Mouse (Mus musculus): ENCODE measurements around the gene Sirt6.

DNA sequence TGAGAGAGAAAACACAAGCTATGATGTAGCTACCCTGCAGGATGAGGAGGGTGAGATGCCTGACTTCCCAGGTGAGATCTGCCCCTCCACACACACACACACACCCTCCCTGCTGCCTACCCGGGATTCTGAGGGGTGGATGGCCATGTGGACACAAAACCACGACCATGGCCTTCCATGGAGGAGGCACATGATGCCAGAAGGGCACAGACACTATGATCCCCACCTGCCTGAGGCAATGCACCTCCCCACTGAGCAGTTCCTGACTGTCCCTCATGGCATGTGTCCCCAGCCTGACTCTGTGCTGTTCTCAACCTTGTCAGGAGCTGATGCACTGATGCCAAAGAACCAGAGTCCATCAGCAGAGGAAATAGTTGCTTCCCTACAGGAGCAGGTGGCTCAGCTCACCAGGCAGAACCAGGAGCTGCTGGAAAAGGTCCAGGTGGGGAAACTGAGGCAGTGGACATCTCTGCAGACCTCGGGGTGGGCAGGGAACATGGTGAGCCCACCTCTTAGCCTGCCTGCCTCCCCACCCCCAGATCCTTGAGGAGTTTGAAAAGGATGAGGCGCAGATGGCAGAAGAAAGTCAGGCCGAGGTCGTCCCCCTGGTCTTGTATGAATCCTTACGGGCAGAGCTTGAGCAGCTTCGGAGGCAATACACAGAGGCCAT is 14.5 kb upstream of the Sirt6 start:
- TF ChIP-seq CTCF (IDR thresholded peaks at IDR 0.05; ENCODE audit: borderline replicate concordance, control insufficient read depth, extremely low read depth, insufficient read depth, low read length, poor library complexity) (no peak), POLR2A (IDR thresholded peaks at IDR 0.05; ENCODE audit: control insufficient read depth, extremely low read depth, insufficient read depth, low read length, poor library complexity) (no peak)

Measured in thymus, adult 2 months (tissue).